Mouse (Mus musculus) kidney, adult 2 months (tissue): ENCODE results near the gene Ccdc88c.

Experiments
- CTCF ChIP-seq: fragments of 200-500 bp; conservative IDR thresholded peaks from 2 replicates; pipeline ENCODE4 v1.5.1; 2011; ENCODE audit warnings: low read depth, mild to moderate bottlenecking, control low read depth, low read length, moderate library complexity, mixed read lengths; ENCODE audit not compliant: insufficient read depth, insufficient read length
- POLR2A ChIP-seq: fragments of 200-500 bp; IDR thresholded peaks from one replicate; pipeline ENCODE4 v1.6.1; 2011; ENCODE audit warnings: low read depth, low read length, control low read depth

DNA sequence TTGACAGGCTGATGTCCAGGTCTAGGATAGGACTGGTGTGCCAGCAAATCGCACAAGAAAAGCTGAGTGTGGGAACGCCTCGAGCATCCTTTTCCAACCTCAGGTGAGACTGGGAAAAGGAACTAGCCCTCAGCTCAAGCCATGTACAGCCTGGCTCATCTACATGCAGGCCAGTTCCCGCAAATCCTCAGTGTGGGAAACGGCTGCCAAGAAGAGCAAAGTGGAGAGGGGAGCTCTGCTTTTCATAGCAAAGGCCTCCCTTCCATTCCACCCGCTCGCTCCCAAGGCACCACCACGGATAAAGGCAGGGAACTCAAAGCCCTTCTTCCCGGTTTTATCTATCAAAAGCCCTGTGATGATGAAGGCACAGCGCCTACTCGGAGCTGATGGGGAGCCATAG lies 5.7 kb downstream of the Ccdc88c start:
- TF ChIP-seq POLR2A (no peak), CTCF (no peak)
